Mouse (Mus musculus) bone marrow, adult 2 months (tissue): ENCODE data around the gene Hist1h1c. TPM values are rescaled to one million over a fixed set of nuclear protein-coding genes. Genes with fewer than 3 reads are reported as not detected.
A peak's percentile ranks its signal among the peaks of the same experiment; 100 is the strongest.
"Not testable (repeated sequence)": the region's sequence is repeated elsewhere in the genome, so short reads cannot be mapped to it uniquely, and the experiment has no call there.

Experiments
- H3K27ac ChIP-seq: fragments of 200-500 bp; 2 replicates; pipeline ENCODE4 v1.5.1; 2012; ENCODE audit warnings: low read depth, mild to moderate bottlenecking, control low read depth, inconsistent platforms, low read length; ENCODE audit not compliant: control insufficient read depth, poor library complexity, insufficient read depth
- H3K4me1 ChIP-seq: fragments of 200-500 bp; 2 replicates; pipeline ENCODE4 v1.6.1; 2011; ENCODE audit warnings: low read length; ENCODE audit not compliant: control insufficient read depth, insufficient read depth
- H3K4me3 ChIP-seq: fragments of 200-500 bp; replicated peaks from 2 replicates; pipeline ENCODE3; 2011; ENCODE audit warnings: mild to moderate bottlenecking, low read depth, low read length, control low read depth; ENCODE audit not compliant: control insufficient read depth
- CTCF ChIP-seq: fragments of 200-500 bp; IDR thresholded peaks from 2 replicates; pipeline ENCODE4 v1.5.1; 2011; ENCODE audit warnings: low read length, control low read depth; ENCODE audit not compliant: control insufficient read depth, insufficient read depth
- POLR2A ChIP-seq: fragments of 200-500 bp; IDR thresholded peaks from 2 replicates; pipeline ENCODE4 v1.6.1; 2011; ENCODE audit warnings: low read depth, mild to moderate bottlenecking, control low read depth, low read length, borderline replicate concordance; ENCODE audit not compliant: control insufficient read depth
- WGBS: fragments of 180-500 bp; shearing (Covaris S2); methylation state at CpG from one replicate; pipeline ENCODE4 v1.1.7; 2018; 5-methylcytosine and 5-hydroxymethylcytosine counted together
- polyA plus RNA-seq: library from polyadenylated mRNA; stranded (reverse); fragments of >200 nt; gene quantifications from 2 replicates; pipeline ENCODE4 v1.2.4, GENCODE M21; 2011; ENCODE audit warnings: low replicate concordance; ENCODE audit not compliant: missing spikeins, insufficient read depth, insufficient read length

The Hist1h1c gene
- polyA plus RNA-seq, 1 experiment = 108 TPM

DNA sequence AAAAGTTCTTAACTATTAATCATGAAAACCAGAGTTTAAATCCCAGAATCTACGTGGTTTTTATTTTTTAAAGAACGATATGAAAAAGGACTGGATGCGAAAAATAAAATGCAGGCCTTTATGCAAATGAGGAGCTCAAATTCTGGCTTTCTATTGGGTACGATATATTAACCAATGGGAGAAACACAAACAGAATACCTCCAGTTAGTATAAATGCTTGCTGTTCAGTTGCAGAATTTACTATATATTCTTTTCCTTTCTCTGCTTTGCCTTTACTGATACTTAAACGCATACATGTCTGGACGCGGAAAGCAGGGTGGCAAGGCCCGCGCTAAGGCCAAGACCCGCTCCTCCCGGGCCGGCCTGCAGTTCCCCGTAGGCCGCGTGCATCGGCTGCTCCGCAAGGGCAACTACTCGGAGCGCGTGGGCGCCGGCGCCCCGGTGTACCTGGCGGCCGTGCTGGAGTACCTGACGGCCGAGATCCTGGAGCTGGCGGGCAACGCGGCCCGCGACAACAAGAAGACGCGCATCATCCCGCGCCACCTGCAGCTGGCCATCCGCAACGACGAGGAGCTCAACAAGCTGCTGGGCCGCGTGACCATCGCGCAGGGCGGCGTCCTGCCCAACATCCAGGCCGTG lies 12.3 kb downstream of the Hist1h1c start, which contains the start of gene Hist1h2ab:
TSS of gene Hist1h2ab (plus strand) at position 288 of the 639 bp plus-strand sequence.
- Histone ChIP-seq H3K27ac (peak within 1 kb of the TSS; percentile 94), H3K4me3 (peak within 1 kb of the TSS; percentile 69)
- H3K4me1 ChIP-seq = not testable (repeated sequence)
- peak; percentile 98 for TF ChIP-seq POLR2A
- WGBS = under 1% methylated on average over 31 of the region's 47 CpGs

DNA sequence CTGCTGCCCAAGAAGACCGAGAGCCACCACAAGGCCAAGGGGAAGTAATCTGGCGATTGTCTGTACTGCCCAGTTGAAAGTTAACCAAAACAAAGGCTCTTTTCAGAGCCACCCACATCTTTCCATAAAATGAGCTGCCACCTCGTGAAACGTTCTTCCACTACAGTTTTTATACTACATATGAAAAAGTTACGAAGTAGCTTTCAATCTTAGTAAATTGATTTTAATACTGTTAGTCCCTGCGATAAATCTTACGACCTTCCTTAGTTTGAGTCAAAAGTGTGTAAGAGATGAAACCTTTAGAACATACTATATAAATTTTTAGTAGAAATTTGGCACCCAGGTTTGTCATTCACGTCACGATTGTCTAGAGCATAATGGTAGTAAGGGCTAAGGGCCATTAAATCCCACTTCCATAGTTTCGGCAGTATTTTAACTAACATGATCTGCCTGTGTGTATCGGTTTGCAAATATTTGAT lies 12.9 kb downstream of the Hist1h1c start:
- peaks cover 2% of the 10 kb centered on the region; the same call in 1 of the 2 replicates for H3K4me1 ChIP-seq
- peak overlapping the region; percentile 94 for H3K27ac ChIP-seq
- peak overlapping the region; percentile 55 for H3K4me3 ChIP-seq
- 1% methylated on average over 11 of the region's 11 CpGs for WGBS
- TF ChIP-seq CTCF = no peak
- TF ChIP-seq POLR2A = no peak

DNA sequence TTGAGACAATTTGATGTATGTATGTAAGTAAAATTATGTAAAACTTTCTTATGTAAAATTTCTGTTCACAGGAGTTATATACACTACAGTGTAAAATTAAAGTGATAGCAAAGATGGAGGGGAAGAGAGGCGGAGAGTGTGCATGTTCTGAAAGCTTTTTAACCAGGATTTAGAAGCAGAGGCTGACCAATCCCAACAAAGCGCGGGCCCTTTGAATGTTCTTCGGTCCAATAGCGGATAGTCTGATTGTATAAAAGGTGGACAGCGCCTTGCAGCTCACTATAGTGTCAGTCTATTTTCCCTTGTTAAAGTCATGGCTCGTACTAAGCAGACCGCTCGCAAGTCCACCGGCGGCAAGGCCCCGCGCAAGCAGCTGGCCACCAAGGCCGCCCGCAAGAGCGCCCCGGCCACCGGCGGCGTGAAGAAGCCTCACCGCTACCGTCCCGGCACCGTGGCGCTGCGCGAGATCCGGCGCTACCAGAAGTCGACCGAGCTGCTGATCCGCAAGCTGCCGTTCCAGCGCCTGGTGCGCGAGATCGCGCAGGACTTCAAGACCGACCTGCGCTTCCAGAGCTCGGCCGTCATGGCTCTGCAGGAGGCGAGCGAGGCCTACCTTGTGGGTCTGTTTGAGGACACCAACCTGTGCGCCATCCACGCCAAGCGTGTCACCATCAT lies 13.6 kb downstream of the Hist1h1c start, which contains the start of gene Hist1h3b:
TSS of gene Hist1h3b (plus strand) at position 201 of the 675 bp plus-strand sequence.
- peak within 1 kb of the TSS; percentile 74 for H3K4me3 ChIP-seq
- under 1% methylated on average over 20 of the region's 47 CpGs for WGBS

DNA sequence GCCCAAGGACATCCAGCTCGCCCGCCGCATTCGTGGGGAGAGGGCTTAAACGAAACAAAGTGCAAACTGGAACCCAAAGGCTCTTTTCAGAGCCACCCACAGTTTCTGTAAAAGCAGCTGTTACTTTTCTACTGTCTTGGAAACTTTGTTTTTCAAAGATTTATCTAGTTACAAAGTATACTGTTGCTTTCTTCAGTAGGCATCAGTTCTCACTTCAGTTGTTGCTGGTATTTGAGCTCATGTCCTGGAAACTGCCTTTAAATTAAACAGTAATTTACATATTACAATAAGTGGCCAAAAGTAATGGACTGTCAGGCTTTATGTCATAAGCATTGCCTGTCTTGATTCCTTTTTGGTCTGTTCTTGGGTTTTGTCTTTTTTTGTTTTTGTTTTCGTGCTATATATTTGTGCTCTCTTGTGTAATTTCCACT lies 14.1 kb downstream of the Hist1h1c start:
- TF ChIP-seq POLR2A (no peak), CTCF (no peak)
- H3K27ac ChIP-seq = peak overlapping the region; percentile 96
- peak overlapping the region; percentile 74 for H3K4me3 ChIP-seq
- peaks cover 2% of the 10 kb centered on the region; the same call in 1 of the 2 replicates for H3K4me1 ChIP-seq
- WGBS = 9% methylated on average over 6 of the region's 6 CpGs

More for the DNA sequence above, 13.6 kb downstream of the Hist1h1c start, which contains the start of gene Hist1h3b:
- peak; percentile 80; the same call in 1 of the 2 replicates for TF ChIP-seq POLR2A
- H3K27ac ChIP-seq = peak within 1 kb of the TSS; percentile 96
- not testable (repeated sequence) for H3K4me1 ChIP-seq

DNA sequence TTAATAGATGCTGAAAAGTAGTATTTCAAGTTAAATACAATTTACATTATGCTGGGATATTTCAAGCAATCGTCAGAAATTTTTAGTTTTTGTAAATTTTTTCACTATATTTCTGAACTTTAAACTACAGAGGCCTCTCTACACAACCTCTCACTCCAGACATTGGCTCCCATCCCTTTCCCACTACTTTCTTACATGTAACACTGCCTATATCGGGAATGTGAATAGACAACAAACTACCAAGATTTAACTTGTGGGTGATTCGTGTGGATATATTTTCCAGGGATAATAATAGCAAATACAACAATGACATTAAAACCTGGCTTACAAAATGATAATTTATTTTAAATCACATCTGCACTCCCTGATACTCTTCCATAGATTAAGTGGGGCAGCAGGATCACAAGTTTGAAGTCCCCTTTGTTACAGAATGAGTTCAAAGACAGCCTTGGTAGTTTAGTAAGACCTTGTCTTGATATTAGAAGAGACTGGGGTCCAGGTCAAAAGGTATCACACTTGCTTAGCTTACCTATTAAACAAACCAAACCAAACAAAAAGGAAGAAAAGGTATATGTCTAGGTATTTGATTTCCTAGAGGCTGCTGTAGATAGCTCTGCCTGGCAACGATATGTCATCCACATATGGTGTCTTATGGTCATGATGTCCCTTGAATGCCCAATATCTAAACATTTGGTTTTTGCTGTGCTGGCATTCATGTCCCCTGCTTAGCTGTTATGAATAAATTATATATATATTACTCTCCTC lies 14.9 kb downstream of the Hist1h1c start:
- Histone ChIP-seq H3K4me1 (peaks cover 2% of the 10 kb centered on the region; the same call in 1 of the 2 replicates), H3K27ac (no peak overlapping the region), H3K4me3 (no peak overlapping the region)
- WGBS = 59% methylated on average over 4 of the region's 4 CpGs
- TF ChIP-seq CTCF (no peak), POLR2A (no peak)

DNA sequence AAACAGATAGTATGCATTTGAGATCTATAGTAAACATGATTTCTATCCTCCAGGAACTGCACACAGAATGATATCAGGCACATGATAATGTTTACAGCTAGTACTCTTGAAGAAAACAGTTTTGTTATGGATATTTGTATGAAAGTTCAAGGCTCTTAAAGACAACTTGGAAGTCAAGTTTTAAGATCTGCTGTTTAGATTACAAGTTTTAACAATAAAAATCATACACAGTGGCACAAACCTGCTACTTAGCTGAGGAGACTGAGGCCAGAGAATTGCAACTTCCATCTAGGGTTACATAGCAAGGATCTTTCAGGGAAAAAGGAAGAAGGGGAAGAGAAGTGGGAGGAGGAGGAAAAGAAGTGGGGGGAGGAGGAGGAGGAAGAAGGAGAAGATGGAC lies 16.4 kb downstream of the Hist1h1c start:
- no peak overlapping the region for H3K27ac ChIP-seq

DNA sequence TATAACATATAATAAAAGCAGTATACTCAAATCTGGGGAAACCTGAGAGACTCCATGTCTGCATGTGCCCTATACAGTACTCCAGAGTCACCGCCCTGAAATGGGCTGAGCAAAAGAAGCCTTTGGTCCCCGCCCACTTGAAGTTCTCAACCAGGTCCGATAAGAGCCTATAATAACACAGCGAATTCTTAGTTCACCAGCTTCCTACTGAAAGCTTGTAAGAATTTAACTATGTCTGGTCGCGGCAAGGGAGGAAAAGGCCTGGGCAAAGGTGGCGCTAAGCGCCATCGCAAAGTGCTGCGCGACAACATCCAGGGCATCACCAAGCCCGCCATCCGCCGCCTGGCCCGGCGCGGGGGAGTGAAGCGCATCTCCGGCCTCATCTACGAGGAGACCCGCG lies 18.2 kb downstream of the Hist1h1c start, which contains the start of gene Hist1h4b:
TSS of gene Hist1h4b (plus strand) at position 224 of the 400 bp plus-strand sequence.
- 0% methylated on average over 22 of the region's 22 CpGs for WGBS
- H3K4me1 ChIP-seq = peaks cover 2% of the 10 kb centered on the region; the same call in 1 of the 2 replicates
- TF ChIP-seq CTCF = no peak
- TF ChIP-seq POLR2A = peak; percentile 99
- H3K4me3 ChIP-seq = peak within 1 kb of the TSS; percentile 49
- H3K27ac ChIP-seq = peak within 1 kb of the TSS; percentile 98

More for the DNA sequence above, 16.4 kb downstream of the Hist1h1c start:
- Histone ChIP-seq H3K4me3 (no peak overlapping the region), H3K4me1 (peaks cover 2% of the 10 kb centered on the region; the same call in 1 of the 2 replicates)
- TF ChIP-seq CTCF (no peak), POLR2A (no peak)
